Mouse (Mus musculus) liver, postnatal 0 days (tissue): ENCODE results near the gene Pycard.

Experiments used
- CTCF ChIP-seq: sonication (generic); IDR thresholded peaks from 2 replicates; pipeline ENCODE4 v1.5.1; 2016; ENCODE audit warnings: antibody characterized with exemption, low read depth
- EP300 ChIP-seq: IDR thresholded peaks from 2 replicates; pipeline ENCODE4 v1.6.1; 2016; ENCODE audit warnings: antibody characterized with exemption, low read depth, mild to moderate bottlenecking

DNA sequence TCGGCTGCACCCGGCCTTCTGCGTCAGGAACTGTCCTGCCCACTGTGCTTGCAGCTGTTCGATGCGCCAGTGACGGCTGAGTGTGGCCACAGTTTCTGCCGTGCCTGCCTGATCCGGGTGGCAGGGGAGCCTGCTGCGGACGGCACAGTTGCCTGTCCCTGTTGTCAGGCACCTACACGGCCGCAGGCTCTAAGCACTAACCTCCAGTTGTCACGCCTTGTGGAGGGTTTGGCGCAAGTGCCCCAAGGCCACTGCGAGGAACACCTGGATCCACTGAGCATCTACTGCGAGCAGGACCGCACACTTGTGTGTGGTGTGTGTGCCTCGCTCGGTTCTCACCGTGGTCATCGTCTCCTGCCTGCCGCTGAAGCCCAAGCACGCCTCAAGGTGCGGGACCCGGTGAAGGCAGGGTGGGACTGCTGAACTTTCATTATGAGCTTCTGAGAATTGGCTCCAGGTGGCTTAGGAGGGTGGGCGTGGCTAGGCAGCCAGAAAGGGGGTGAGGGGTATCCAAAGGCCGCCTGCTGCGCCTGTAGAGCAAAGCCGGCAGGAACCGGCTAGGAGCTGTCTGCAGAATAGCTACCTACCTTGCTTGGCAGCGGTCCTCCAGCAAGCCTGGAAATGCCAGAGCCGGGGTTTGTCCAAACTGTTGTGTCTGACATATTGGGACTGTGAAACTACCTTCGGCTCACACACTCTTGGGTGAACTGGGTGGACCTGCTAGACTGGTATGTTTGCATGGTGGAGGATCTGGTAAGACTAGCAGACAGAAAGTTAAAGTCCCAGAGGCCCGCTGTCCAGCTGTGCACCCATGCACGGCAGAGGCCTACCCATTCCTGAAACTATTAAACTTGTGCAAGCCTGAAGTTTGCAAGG is 11.1 kb upstream of the Pycard start:
- TF ChIP-seq CTCF: no peak
- TF ChIP-seq EP300: no peak
